Mouse (Mus musculus): ENCODE data around the gene Agpat1.
A peak's percentile ranks its signal among the peaks of the same experiment; 100 is the strongest.

The Agpat1 gene

GRCm38 (mm10) chr17:34635671-34636070 is 31.6 kb downstream of the Agpat1 start:
- no peak for DNase-seq (ENCODE audit: low spot score in 2 of 2)

- no peak for DNase-seq (ENCODE audit: low spot score in 2 of 2)
These were observed 33.4 kb downstream of the Agpat1 start for GRCm38 (mm10) chr17:34637459-34637858.

- no peak for DNase-seq (ENCODE audit: low spot score in 2 of 2)
These were observed 35.6 kb downstream of the Agpat1 start for GRCm38 (mm10) chr17:34639461-34640255.

- peak; percentile 78 to 79 for DNase-seq (ENCODE audit: low spot score in 2 of 2)
These were observed 36.9 kb downstream of the Agpat1 start for GRCm38 (mm10) chr17:34640778-34641601.

- no peak for DNase-seq (ENCODE audit: low spot score in 2 of 2)
These were observed 37.9 kb downstream of the Agpat1 start for GRCm38 (mm10) chr17:34641945-34642344.

- DNase-seq (ENCODE audit: low spot score in 2 of 2): no peak
These were observed 39.3 kb downstream of the Agpat1 start for GRCm38 (mm10) chr17:34643379-34643778.

- no peak for DNase-seq (ENCODE audit: low spot score in 2 of 2)
These were observed 39.9 kb downstream of the Agpat1 start for GRCm38 (mm10) chr17:34643944-34644343.

- DNase-seq (ENCODE audit: low spot score in 2 of 2): peak; percentile 96 to 97
These were observed 40.5 kb downstream of the Agpat1 start, which contains the start of gene Fkbpl for GRCm38 (mm10) chr17:34644608-34645007. Gene Fkbpl, plus strand, starts transcription at chr17:34644764.

- DNase-seq (ENCODE audit: low spot score in 2 of 2): no peak
These were observed 41.3 kb downstream of the Agpat1 start for GRCm38 (mm10) chr17:34645256-34645829.

GRCm38 (mm10) chr17:34645831-34646511 is 41.9 kb downstream of the Agpat1 start:
- no peak for DNase-seq (ENCODE audit: low spot score in 2 of 2)

- DNase-seq (ENCODE audit: low spot score in 2 of 2): peak; percentile 97 to 99
These were observed 43.1 kb downstream of the Agpat1 start, which contains the start of gene Atf6b for GRCm38 (mm10) chr17:34646906-34647787. Gene Atf6b, plus strand, starts transcription at chr17:34647146.

- no peak for DNase-seq (ENCODE audit: low spot score in 2 of 2)
These were observed 44.3 kb downstream of the Agpat1 start for GRCm38 (mm10) chr17:34648141-34648890.

- DNase-seq (ENCODE audit: low spot score in 2 of 2): no peak
These were observed 45.2 kb downstream of the Agpat1 start for GRCm38 (mm10) chr17:34649106-34649864.

- no peak for DNase-seq (ENCODE audit: low spot score in 2 of 2)
These were observed 46.7 kb downstream of the Agpat1 start for GRCm38 (mm10) chr17:34650781-34651180.

GRCm38 (mm10) chr17:34651507-34652221 is 47.6 kb downstream of the Agpat1 start:
- DNase-seq (ENCODE audit: low spot score in 2 of 2): no peak

- DNase-seq (ENCODE audit: low spot score in 2 of 2): no peak
These were observed 48.5 kb downstream of the Agpat1 start for GRCm38 (mm10) chr17:34652546-34652945.

- DNase-seq (ENCODE audit: low spot score in 2 of 2): no peak
These were observed 48.9 kb downstream of the Agpat1 start for GRCm38 (mm10) chr17:34652985-34653384.

GRCm38 (mm10) chr17:34653746-34654285 is 49.8 kb downstream of the Agpat1 start:
- no peak for DNase-seq (ENCODE audit: low spot score in 2 of 2)

All from heart, adult 9 months (tissue).